Mouse (Mus musculus) myocyte (in vitro differentiated cells): ENCODE results near the gene Pxmp4.

Experiments
- MAX ChIP-seq: IDR thresholded peaks from one replicate; pipeline ENCODE4 v1.6.1; 2011; ENCODE audit warnings: low read depth, mild to moderate bottlenecking, control low read depth
- POLR2A ChIP-seq: IDR thresholded peaks from one replicate; pipeline ENCODE4 v1.6.1; 2011; ENCODE audit warnings: low read depth, mild to moderate bottlenecking, control low read depth, moderate library complexity; ENCODE audit not compliant: insufficient read length
- SRF ChIP-seq: IDR thresholded peaks from one replicate; pipeline ENCODE4 v1.6.1; 2011; ENCODE audit warnings: low read depth; ENCODE audit not compliant: control insufficient read depth, insufficient read length
- TCF12 ChIP-seq: IDR thresholded peaks from one replicate; pipeline ENCODE4 v1.6.1; 2011; ENCODE audit warnings: mild to moderate bottlenecking, control low read depth; ENCODE audit not compliant: poor library complexity, insufficient read depth, severe bottlenecking
- USF1 ChIP-seq: IDR thresholded peaks from one replicate; pipeline ENCODE4 v1.6.1; 2011; ENCODE audit warnings: low read depth, mild to moderate bottlenecking, control low read depth, moderate library complexity

GRCm38 (mm10) chr2:154638521-154638920, 35.0 kb upstream of the Pxmp4 start:
- TF ChIP-seq POLR2A (no peak), USF1 (no peak), SRF (no peak), TCF12 (no peak), MAX (no peak)
